Mouse (Mus musculus) cerebellum, postnatal 36 days (tissue): ENCODE results near the gene Syn3.
"Not testable (repeated sequence)": the region's sequence is repeated elsewhere in the genome, so short reads cannot be mapped to it uniquely, and the experiment has no call there.

Experiments used
- DNase-seq, 2 experiments: peaks; one replicate each; pipeline ENCODE4 v3.0.0; 2021 to 2022; ENCODE audit warnings: mixed read lengths in 2 of 2

Syn3 gene

GRCm38 (mm10) chr10:86468612-86469546 is 29.8 kb downstream of the Syn3 start:
- DNase-seq, result no peak

GRCm38 (mm10) chr10:86463538-86464199 is 35.0 kb downstream of the Syn3 start:
- DNase-seq, result peak; percentile 89 to 92

- no peak for DNase-seq
Observed at GRCm38 (mm10) chr10:86459643-86460042, 39.1 kb downstream of the Syn3 start.

GRCm38 (mm10) chr10:86457665-86458209 is 41.0 kb downstream of the Syn3 start:
- no peak for DNase-seq

- no peak for DNase-seq
Observed at GRCm38 (mm10) chr10:86457195-86457594, 41.5 kb downstream of the Syn3 start.

- no peak for DNase-seq
Observed at GRCm38 (mm10) chr10:86455296-86456055, 43.2 kb downstream of the Syn3 start.

GRCm38 (mm10) chr10:86452326-86452995 is 46.2 kb downstream of the Syn3 start:
- peak; percentile 28 to 70 for DNase-seq

GRCm38 (mm10) chr10:86451294-86451693 is 47.4 kb downstream of the Syn3 start:
- DNase-seq, result no peak

GRCm38 (mm10) chr10:86446649-86447048 is 52.0 kb downstream of the Syn3 start:
- DNase-seq, result no peak

GRCm38 (mm10) chr10:86445207-86445606 is 53.5 kb downstream of the Syn3 start:
- DNase-seq, result no peak

- DNase-seq, result no peak
Observed at GRCm38 (mm10) chr10:86444665-86445064, 54.0 kb downstream of the Syn3 start.

- no peak for DNase-seq
Observed at GRCm38 (mm10) chr10:86441765-86442164, 56.9 kb downstream of the Syn3 start.

GRCm38 (mm10) chr10:86439640-86440039 is 59.1 kb downstream of the Syn3 start:
- DNase-seq, result no peak

GRCm38 (mm10) chr10:86437294-86437693 is 61.4 kb downstream of the Syn3 start:
- DNase-seq, result no peak

- not testable (repeated sequence) for DNase-seq
Observed at GRCm38 (mm10) chr10:86435006-86435405, 63.7 kb downstream of the Syn3 start.

- DNase-seq, result no peak
Observed at GRCm38 (mm10) chr10:86429651-86430050, 69.0 kb downstream of the Syn3 start.

- DNase-seq, result no peak
Observed at GRCm38 (mm10) chr10:86427956-86428355, 70.7 kb downstream of the Syn3 start.

- no peak for DNase-seq
Observed at GRCm38 (mm10) chr10:86425690-86426530, 72.8 kb downstream of the Syn3 start.

GRCm38 (mm10) chr10:86421731-86422370 is 76.8 kb downstream of the Syn3 start:
- DNase-seq, result no peak

GRCm38 (mm10) chr10:86418931-86419330 is 79.8 kb downstream of the Syn3 start:
- peak; percentile 62 to 68 for DNase-seq

- DNase-seq, result peak; percentile 16 to 26
Observed at GRCm38 (mm10) chr10:86418345-86418744, 80.4 kb downstream of the Syn3 start.
